Mouse (Mus musculus) bone marrow macrophage, adult 2 months (primary cell): Measurements from ENCODE around the gene Uqcr11.

Experiments
- CTCF ChIP-seq: IDR thresholded peaks from 2 replicates; pipeline ENCODE4 v1.5.1; 2012; ENCODE audit warnings: low read depth, mild to moderate bottlenecking, low read length, moderate library complexity
- POLR2A ChIP-seq: IDR thresholded peaks from 2 replicates; pipeline ENCODE4 v1.6.1; 2012; ENCODE audit warnings: mild to moderate bottlenecking, low read depth, low read length, borderline replicate concordance

DNA sequence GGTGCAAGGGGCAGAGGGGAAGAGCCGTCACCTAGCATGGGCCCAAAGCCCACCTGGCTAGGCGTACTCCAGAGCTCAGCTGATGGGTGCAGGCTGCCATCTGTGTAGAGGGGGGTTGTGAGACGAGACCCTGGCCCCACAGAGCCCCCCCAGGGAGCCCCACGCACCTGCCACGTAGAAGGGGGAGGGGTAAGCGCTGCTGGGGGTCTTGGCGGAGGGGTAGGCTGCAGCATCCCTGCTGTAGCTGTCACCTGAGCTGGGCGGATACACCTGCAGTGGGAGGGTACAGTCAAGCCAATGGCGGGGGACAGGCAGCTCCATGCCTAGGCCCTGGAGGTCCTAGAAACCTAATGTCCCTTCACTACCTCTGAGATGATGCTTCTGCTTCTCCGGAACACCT lies 10.7 kb upstream of the Uqcr11 start:
- TF ChIP-seq CTCF (no peak), POLR2A (no peak)
